Mouse (Mus musculus): ENCODE data around the gene Tgm1.

Tgm1 gene

GRCm38 (mm10) chr14:55677615-55678014 lies 36.1 kb downstream of the Tgm1 start:
- DNase-seq (ENCODE audit: low read depth, low spot score): no peak

- no peak for DNase-seq (ENCODE audit: low read depth, low spot score)
Observed at GRCm38 (mm10) chr14:55672741-55673060, 41.0 kb downstream of the Tgm1 start.

GRCm38 (mm10) chr14:55671833-55672740 lies 41.6 kb downstream of the Tgm1 start, which contains the start of the genes Gmpr2 and Nedd8:
Gene Gmpr2 (plus strand): TSS chr14:55671941.
Gene Nedd8 (minus strand): TSS chr14:55672124.
- peak; percentile 99 for DNase-seq (ENCODE audit: low read depth, low spot score)

GRCm38 (mm10) chr14:55671486-55671832 lies 42.3 kb downstream of the Tgm1 start:
- no peak for DNase-seq (ENCODE audit: low read depth, low spot score)

- no peak for DNase-seq (ENCODE audit: low read depth, low spot score)
Observed at GRCm38 (mm10) chr14:55660636-55661035, 53.1 kb downstream of the Tgm1 start.

- DNase-seq (ENCODE audit: low read depth, low spot score): peak; percentile 92
Observed at GRCm38 (mm10) chr14:55659960-55660573, 53.7 kb downstream of the Tgm1 start, which contains the start of gene Mdp1. Gene Mdp1 (minus strand): TSS chr14:55660508.

GRCm38 (mm10) chr14:55658011-55658410 lies 55.7 kb downstream of the Tgm1 start:
- DNase-seq (ENCODE audit: low read depth, low spot score): no peak

- DNase-seq (ENCODE audit: low read depth, low spot score): no peak
Observed at GRCm38 (mm10) chr14:55656935-55657334, 56.8 kb downstream of the Tgm1 start.

- no peak for DNase-seq (ENCODE audit: low read depth, low spot score)
Observed at GRCm38 (mm10) chr14:55651528-55651927, 62.2 kb downstream of the Tgm1 start.

Data from ZHBTc4 (cell line).